Mouse (Mus musculus): ENCODE results near the gene Zpld1.

GRCm38 (mm10) chr16:55312106-55312505, 14.3 kb upstream of the Zpld1 start:
- no peak for TF ChIP-seq CTCF (IDR thresholded peaks at IDR 0.05; ENCODE audit: low read depth, low read length)
- TF ChIP-seq GATA1 (IDR thresholded peaks at IDR 0.05; ENCODE audit: borderline replicate concordance, low read length) = no peak

Measured in G1E (cell line).